Mouse (Mus musculus) heart, adult 2 months (tissue): ENCODE results near the gene Nrbf2.

Experiments
- CTCF ChIP-seq: fragments of 200-600 bp; IDR thresholded peaks from 2 replicates; pipeline ENCODE4 v1.8.1; 2022; ENCODE audit warnings: antibody characterized with exemption, mild to moderate bottlenecking, moderate library complexity
- EP300 ChIP-seq: fragments of 200-500 bp; IDR thresholded peaks from 2 replicates; pipeline ENCODE4 v1.6.1; 2011; ENCODE audit warnings: low read depth, low read length, control low read depth; ENCODE audit not compliant: insufficient read depth
- POLR2A ChIP-seq: fragments of 200-500 bp; IDR thresholded peaks from 2 replicates; pipeline ENCODE4 v1.6.1; 2011; ENCODE audit warnings: mild to moderate bottlenecking, low read depth, low read length, control low read depth; ENCODE audit not compliant: insufficient read depth

GRCm38 (mm10) chr10:67285176-67285814 is at the start of gene Nrbf2:
- TF ChIP-seq CTCF (no peak), POLR2A (peak; percentile 61; the same call in 1 of the 2 replicates), EP300 (0 out of 2 replicates have a peak, but pooled peaks have one; percentile 65)
